Mouse (Mus musculus) liver, embryonic 14.5 days (tissue): ENCODE measurements around the gene H2al1b. TPM values are rescaled to one million over a fixed set of nuclear protein-coding genes. Genes with fewer than 3 reads are reported as not detected.
"Not testable (repeated sequence)": the region's sequence is repeated elsewhere in the genome, so short reads cannot be mapped to it uniquely, and the experiment has no call there.

Experiments
- ATAC-seq: fragments of 200-750 bp; cut with Nextera tagmentation; 2 replicates; pipeline ENCODE4 v1.8.0; 2017; ENCODE audit warnings: moderate number of reproducible peaks, mild to moderate bottlenecking, moderate library complexity; ENCODE audit not compliant: insufficient read depth
- DNase-seq, 3 experiments: peaks; one replicate each; pipeline ENCODE4 v3.0.0-alpha.2; 2012 to 2013; ENCODE audit warnings: low read depth in 3 of 3, low spot score in 3 of 3
- H3K27ac ChIP-seq: fragments of 300-500 bp; sonication (generic); 2 replicates; pipeline ENCODE4 v1.5.1; 2014; ENCODE audit warnings: moderate library complexity, mild to moderate bottlenecking, control low read depth, inconsistent platforms
- H3K27me3 ChIP-seq: fragments of 300-500 bp; sonication (generic); 2 replicates; pipeline ENCODE4 v1.6.1; 2014; ENCODE audit warnings: mild to moderate bottlenecking, low read length, moderate library complexity; ENCODE audit not compliant: control insufficient read depth, insufficient read depth
- H3K36me3 ChIP-seq: fragments of 300-500 bp; sonication (generic); replicated peaks from 2 replicates; pipeline ENCODE4 v1.6.1; 2014; ENCODE audit warnings: low read depth; ENCODE audit not compliant: control insufficient read depth, insufficient read depth
- H3K4me1 ChIP-seq, 2 experiments: fragments of 200-500 bp in 1 of 2; fragments of 300-500 bp in 1 of 2; sonication (generic) in 1 of 2; replicated peaks; 2 replicates each; pipeline ENCODE4 v1.6.1; 2012 to 2014; ENCODE audit warnings: antibody characterized with exemption in 1 of 2, inconsistent platforms in 1 of 2, low read length in 1 of 2; ENCODE audit not compliant: control insufficient read depth in 2 of 2, insufficient read depth in 2 of 2
- H3K4me2 ChIP-seq: fragments of 300-500 bp; sonication (generic); 2 replicates; pipeline ENCODE4 v1.6.1; 2014; ENCODE audit warnings: low read depth, mild to moderate bottlenecking, control low read depth, moderate library complexity
- H3K4me3 ChIP-seq, 2 experiments: fragments of 200-500 bp in 1 of 2; fragments of 300-500 bp in 1 of 2; sonication (generic) in 1 of 2; 2 replicates each; pipeline ENCODE4 v1.5.1; 2012 to 2014; ENCODE audit warnings: low read depth in 2 of 2, low read length in 2 of 2, mild to moderate bottlenecking in 2 of 2, control low read depth in 1 of 2, inconsistent platforms in 1 of 2, moderate library complexity in 1 of 2; ENCODE audit not compliant: insufficient read depth in 1 of 2
- H3K9ac ChIP-seq: fragments of 300-500 bp; sonication (generic); replicated peaks from 2 replicates; pipeline ENCODE4 v1.6.1; 2014; ENCODE audit warnings: mild to moderate bottlenecking, control low read depth, moderate library complexity
- H3K9me3 ChIP-seq: fragments of 300-500 bp; sonication (generic); 2 replicates; pipeline ENCODE4 v1.6.1; 2016; ENCODE audit warnings: low read length, mixed read lengths; ENCODE audit not compliant: control insufficient read depth
- CTCF ChIP-seq: IDR thresholded peaks from 2 replicates; pipeline ENCODE4 v1.5.1; 2016; ENCODE audit warnings: antibody characterized with exemption, low read depth, control low read depth
- EP300 ChIP-seq: IDR thresholded peaks from 2 replicates; pipeline ENCODE4 v1.6.1; 2016; ENCODE audit warnings: antibody characterized with exemption, low read depth
- WGBS: fragments of 180-500 bp; shearing (Covaris S2); extraction: QIAGEN DNeasy Blood & Tissue Kit; methylation state at CpG from one replicate; pipeline ENCODE4 v1.1.7; 2014; ENCODE audit not compliant: insufficient replicate concordance; 5-methylcytosine and 5-hydroxymethylcytosine counted together
- polyA plus RNA-seq, 2 experiments: library from polyadenylated mRNA; depleted of rRNA in 1 of 2; stranded (reverse) in 1 of 2; unstranded in 1 of 2; fragments of >200 nt; fragmentation: Nextera tagmentation in 1 of 2; extraction: Ambion mirVana in 1 of 2; gene quantifications; 2 replicates each; pipeline versions ENCODE4 v1.2.1 to v1.2.3; 2012 to 2014

The H2al1b gene
- polyA plus RNA-seq, 2 experiments, result not detected

GRCm38 (mm10) chrX:11288306-11288882 lies 13.8 kb upstream of the H2al1b start:
- TF ChIP-seq EP300, result no peak
- TF ChIP-seq CTCF, result no peak
- Histone ChIP-seq H3K4me3 (no peak overlapping the region), H3K27me3 (no peaks in the 10 kb centered on the region), H3K9ac (no peak overlapping the region), H3K36me3 (no peaks in the 10 kb centered on the region), H3K4me2 (no peak overlapping the region), H3K4me1 (no peaks in the 10 kb centered on the region), H3K9me3 (no peaks in the 10 kb centered on the region), H3K27ac (no peak overlapping the region)
- 44% methylated on average over 14 of the region's 14 CpGs for WGBS
- ATAC-seq (no peak), DNase-seq (no peak)

- no peaks in the 10 kb centered on the region for H3K27me3 ChIP-seq
- ATAC-seq, result no peak
- no peak overlapping the region for H3K4me2 ChIP-seq
- no peak overlapping the region for H3K9ac ChIP-seq
- H3K4me3 ChIP-seq, result no peak overlapping the region
- TF ChIP-seq EP300 (no peak), CTCF (no peak)
- H3K27ac ChIP-seq, result no peak overlapping the region
- no peaks in the 10 kb centered on the region for H3K9me3 ChIP-seq
- H3K4me1 ChIP-seq, result no peaks in the 10 kb centered on the region
- 32% methylated on average over 4 of the region's 4 CpGs for WGBS
- no peaks in the 10 kb centered on the region for H3K36me3 ChIP-seq
- no peak for DNase-seq
These were observed 13.0 kb upstream of the H2al1b start for GRCm38 (mm10) chrX:11289244-11289643.

- H3K4me3 ChIP-seq, result not testable (repeated sequence)
These were observed 3.3 kb upstream of the H2al1b start, which contains the start of gene H2al1a for GRCm38 (mm10) chrX:11298957-11299356. Gene H2al1a, plus strand, starts transcription at chrX:11299257.

GRCm38 (mm10) chrX:11305355-11305754 lies 3.1 kb downstream of the H2al1b start, which contains the start of gene H2al1c:
Gene H2al1c, plus strand, starts transcription at chrX:11305655.
- H3K4me1 ChIP-seq, DNase-seq, ATAC-seq, H3K9me3 ChIP-seq, H3K4me2 ChIP-seq, H3K27me3 ChIP-seq, H3K36me3 ChIP-seq, H3K4me3 ChIP-seq, H3K27ac ChIP-seq, H3K9ac ChIP-seq: not testable (repeated sequence)
- 55% methylated on average over 1 of the region's 6 CpGs for WGBS

More at GRCm38 (mm10) chrX:11298957-11299356, 3.3 kb upstream of the H2al1b start, which contains the start of gene H2al1a:
- not testable (repeated sequence) for H3K27me3 ChIP-seq, H3K36me3 ChIP-seq, H3K9me3 ChIP-seq, DNase-seq, H3K9ac ChIP-seq, H3K27ac ChIP-seq, H3K4me1 ChIP-seq, H3K4me2 ChIP-seq, ATAC-seq
- no CpG with 5 or more reads among the region's 3 CpGs for WGBS

GRCm38 (mm10) chrX:11308524-11308923 lies 6.3 kb downstream of the H2al1b start, which contains the start of gene H2al1d:
Gene H2al1d, plus strand, starts transcription at chrX:11308824.
- H3K9me3 ChIP-seq, DNase-seq, H3K4me2 ChIP-seq, H3K9ac ChIP-seq, H3K36me3 ChIP-seq, H3K27ac ChIP-seq, ATAC-seq, H3K4me3 ChIP-seq, H3K4me1 ChIP-seq, H3K27me3 ChIP-seq: not testable (repeated sequence)
- no CpG with 5 or more reads among the region's 6 CpGs for WGBS

- not testable (repeated sequence) for H3K4me1 ChIP-seq, ATAC-seq, H3K9me3 ChIP-seq, H3K9ac ChIP-seq, H3K4me2 ChIP-seq, H3K27me3 ChIP-seq, H3K4me3 ChIP-seq, DNase-seq, H3K27ac ChIP-seq, H3K36me3 ChIP-seq
- no CpG with 5 or more reads among the region's 3 CpGs for WGBS
These were observed 9.4 kb downstream of the H2al1b start, which contains the start of gene H2al1e for GRCm38 (mm10) chrX:11311634-11312033. Gene H2al1e, plus strand, starts transcription at chrX:11311934.

GRCm38 (mm10) chrX:11314858-11315257 lies 12.6 kb downstream of the H2al1b start, which contains the start of gene H2al1f:
Gene H2al1f, plus strand, starts transcription at chrX:11315158.
- not testable (repeated sequence) for H3K27ac ChIP-seq, DNase-seq, H3K27me3 ChIP-seq, H3K9ac ChIP-seq, H3K9me3 ChIP-seq, H3K4me1 ChIP-seq, H3K36me3 ChIP-seq, H3K4me3 ChIP-seq, H3K4me2 ChIP-seq, ATAC-seq
- WGBS, result no CpG with 5 or more reads among the region's 6 CpGs

GRCm38 (mm10) chrX:11317956-11318355 lies 15.7 kb downstream of the H2al1b start, which contains the start of gene H2al1g:
Gene H2al1g, plus strand, starts transcription at chrX:11318256.
- not testable (repeated sequence) for H3K36me3 ChIP-seq, H3K4me1 ChIP-seq, H3K4me2 ChIP-seq, DNase-seq, H3K27me3 ChIP-seq, H3K27ac ChIP-seq, H3K9me3 ChIP-seq, ATAC-seq, H3K9ac ChIP-seq, H3K4me3 ChIP-seq
- no CpG with 5 or more reads among the region's 3 CpGs for WGBS
